Mouse (Mus musculus) heart, embryonic 10.5 days (tissue): ENCODE results near the gene Bhlhe40. TPM values are rescaled to one million over a fixed set of nuclear protein-coding genes. Genes with fewer than 3 reads are reported as not detected.

Source experiments
- DNase-seq: peaks from one replicate; pipeline ENCODE4 v3.0.0-alpha.2; 2017; ENCODE audit warnings: low spot score
- H3K27ac ChIP-seq: fragments of 300-500 bp; sonication (generic); 2 replicates; pipeline ENCODE4 v1.5.1; 2016; ENCODE audit warnings: mild to moderate bottlenecking
- H3K27me3 ChIP-seq: fragments of 300-500 bp; sonication (generic); 2 replicates; pipeline ENCODE4 v1.6.1; 2016; ENCODE audit warnings: mild to moderate bottlenecking; ENCODE audit not compliant: poor library complexity, insufficient read depth, severe bottlenecking
- H3K36me3 ChIP-seq: fragments of 300-500 bp; sonication (generic); 2 replicates; pipeline ENCODE4 v1.6.1; 2016; ENCODE audit warnings: mild to moderate bottlenecking, moderate library complexity
- H3K4me1 ChIP-seq: fragments of 300-500 bp; sonication (generic); 2 replicates; pipeline ENCODE4 v1.6.1; 2016; ENCODE audit warnings: mild to moderate bottlenecking
- H3K4me3 ChIP-seq: fragments of 300-500 bp; sonication (generic); 2 replicates; pipeline ENCODE4 v1.5.1; 2016; ENCODE audit warnings: mild to moderate bottlenecking, moderate library complexity
- H3K9me3 ChIP-seq: fragments of 300-500 bp; sonication (generic); 2 replicates; pipeline ENCODE4 v1.6.1; 2016; ENCODE audit warnings: mild to moderate bottlenecking, moderate library complexity
- WGBS: fragments of 180-500 bp; shearing (Covaris S2); methylation state at CpG from one replicate; pipeline ENCODE4 v1.1.7; 2016; 5-methylcytosine and 5-hydroxymethylcytosine counted together
- polyA plus RNA-seq: library from polyadenylated mRNA; unstranded; fragments of >200 nt; fragmentation: Nextera tagmentation; extraction: Ambion mirVana; gene quantifications from 2 replicates; pipeline ENCODE4 v1.2.1, GENCODE M21; 2016

Gene Bhlhe40
- polyA plus RNA-seq, 1 experiment from 2014 or later: 7.8 TPM

GRCm38 (mm10) chr6:108702648-108703047, 42.2 kb downstream of the Bhlhe40 start:
- 59% methylated on average over 3 of the region's 3 CpGs for WGBS

GRCm38 (mm10) chr6:108703085-108703484, 42.7 kb downstream of the Bhlhe40 start:
- 88% methylated on average over 1 of the region's 1 CpGs for WGBS
- DNase-seq: no peak

More at GRCm38 (mm10) chr6:108702648-108703047, 42.2 kb downstream of the Bhlhe40 start:
- Histone ChIP-seq H3K27me3 (peaks cover 10% of the 10 kb centered on the region), H3K36me3 (no peaks in the 10 kb centered on the region), H3K4me3 (no peak overlapping the region), H3K9me3 (no peaks in the 10 kb centered on the region), H3K27ac (no peak overlapping the region), H3K4me1 (peaks cover 30% of the 10 kb centered on the region)
- DNase-seq: no peak

GRCm38 (mm10) chr6:108704316-108705080, 44.1 kb downstream of the Bhlhe40 start:
- no peaks in the 10 kb centered on the region for H3K36me3 ChIP-seq
- H3K27ac ChIP-seq: no peak overlapping the region
- WGBS: 24% methylated on average over 9 of the region's 9 CpGs
- peaks cover 38% of the 10 kb centered on the region for H3K4me1 ChIP-seq
- no peak overlapping the region for H3K4me3 ChIP-seq
- H3K27me3 ChIP-seq: peaks cover 9% of the 10 kb centered on the region
- H3K9me3 ChIP-seq: no peaks in the 10 kb centered on the region
- no peak for DNase-seq

More at GRCm38 (mm10) chr6:108703085-108703484, 42.7 kb downstream of the Bhlhe40 start:
- no peak overlapping the region for H3K27ac ChIP-seq
- no peak overlapping the region for H3K4me3 ChIP-seq
- no peaks in the 10 kb centered on the region for H3K9me3 ChIP-seq
- peaks cover 14% of the 10 kb centered on the region for H3K27me3 ChIP-seq
- no peaks in the 10 kb centered on the region for H3K36me3 ChIP-seq
- H3K4me1 ChIP-seq: peaks cover 30% of the 10 kb centered on the region

GRCm38 (mm10) chr6:108705957-108706356, 45.5 kb downstream of the Bhlhe40 start:
- H3K36me3 ChIP-seq: no peaks in the 10 kb centered on the region

GRCm38 (mm10) chr6:108706994-108707645, 46.7 kb downstream of the Bhlhe40 start:
- Histone ChIP-seq H3K36me3 (no peaks in the 10 kb centered on the region), H3K27me3 (0 out of 2 replicates have a peak, but pooled peaks cover 3% of the 10 kb centered on the region), H3K4me3 (no peak overlapping the region), H3K4me1 (peaks cover 28% of the 10 kb centered on the region), H3K27ac (no peak overlapping the region), H3K9me3 (no peaks in the 10 kb centered on the region)
- no peak for DNase-seq
- WGBS: 87% methylated on average over 8 of the region's 8 CpGs

More at GRCm38 (mm10) chr6:108705957-108706356, 45.5 kb downstream of the Bhlhe40 start:
- WGBS: 44% methylated on average over 6 of the region's 6 CpGs
- no peaks in the 10 kb centered on the region for H3K9me3 ChIP-seq
- peaks cover 32% of the 10 kb centered on the region for H3K4me1 ChIP-seq
- H3K27ac ChIP-seq: no peak overlapping the region
- DNase-seq: no peak
- H3K4me3 ChIP-seq: no peak overlapping the region
- 0 out of 2 replicates have a peak, but pooled peaks cover 3% of the 10 kb centered on the region for H3K27me3 ChIP-seq

- peak overlapping the region; percentile 68; the same call in 1 of the 2 replicates for H3K27ac ChIP-seq
- 17% methylated on average over 9 of the region's 9 CpGs for WGBS
- 0 out of 2 replicates have a peak, but pooled peaks cover 3% of the 10 kb centered on the region for H3K27me3 ChIP-seq
- peak overlapping the region; percentile 58 for H3K4me3 ChIP-seq
- DNase-seq: no peak
- no peaks in the 10 kb centered on the region for H3K36me3 ChIP-seq
- H3K9me3 ChIP-seq: no peaks in the 10 kb centered on the region
- H3K4me1 ChIP-seq: peaks cover 29% of the 10 kb centered on the region
Observed at GRCm38 (mm10) chr6:108709131-108709470, 48.7 kb downstream of the Bhlhe40 start.

- under 1% methylated on average over 29 of the region's 29 CpGs for WGBS
- Histone ChIP-seq H3K4me3 (peak overlapping the region; percentile 58), H3K9me3 (no peaks in the 10 kb centered on the region), H3K27ac (peak overlapping the region; percentile 68), H3K4me1 (peaks cover 24% of the 10 kb centered on the region), H3K36me3 (no peaks in the 10 kb centered on the region), H3K27me3 (0 out of 2 replicates have a peak, but pooled peaks cover 3% of the 10 kb centered on the region)
- peak; percentile 89 for DNase-seq
Observed at GRCm38 (mm10) chr6:108709471-108710231, 49.2 kb downstream of the Bhlhe40 start.

GRCm38 (mm10) chr6:108710667-108711066, 50.2 kb downstream of the Bhlhe40 start:
- 61% methylated on average over 3 of the region's 3 CpGs for WGBS
- Histone ChIP-seq H3K27ac (no peak overlapping the region), H3K4me1 (peaks cover 22% of the 10 kb centered on the region), H3K36me3 (no peaks in the 10 kb centered on the region), H3K9me3 (no peaks in the 10 kb centered on the region), H3K4me3 (no peak overlapping the region), H3K27me3 (0 out of 2 replicates have a peak, but pooled peaks cover 3% of the 10 kb centered on the region)
- no peak for DNase-seq

GRCm38 (mm10) chr6:108711192-108711964, 50.9 kb downstream of the Bhlhe40 start:
- Histone ChIP-seq H3K4me3 (no peak overlapping the region), H3K4me1 (peaks cover 17% of the 10 kb centered on the region), H3K36me3 (no peaks in the 10 kb centered on the region), H3K9me3 (no peaks in the 10 kb centered on the region), H3K27me3 (0 out of 2 replicates have a peak, but pooled peaks cover 3% of the 10 kb centered on the region), H3K27ac (no peak overlapping the region)
- WGBS: 77% methylated on average over 4 of the region's 4 CpGs
- no peak for DNase-seq

GRCm38 (mm10) chr6:108712148-108712547, 51.7 kb downstream of the Bhlhe40 start:
- H3K9me3 ChIP-seq: no peaks in the 10 kb centered on the region
- 0 out of 2 replicates have a peak, but pooled peaks cover 3% of the 10 kb centered on the region for H3K27me3 ChIP-seq
- peaks cover 17% of the 10 kb centered on the region for H3K4me1 ChIP-seq
- no peak overlapping the region for H3K27ac ChIP-seq
- DNase-seq: no peak
- no peaks in the 10 kb centered on the region for H3K36me3 ChIP-seq
- no peak overlapping the region for H3K4me3 ChIP-seq

GRCm38 (mm10) chr6:108713175-108713974, 52.9 kb downstream of the Bhlhe40 start:
- no peak for DNase-seq
- H3K4me3 ChIP-seq: no peak overlapping the region
- H3K36me3 ChIP-seq: no peaks in the 10 kb centered on the region
- no peaks in the 10 kb centered on the region for H3K27me3 ChIP-seq
- H3K4me1 ChIP-seq: peaks cover 22% of the 10 kb centered on the region
- no peak overlapping the region for H3K27ac ChIP-seq
- WGBS: 50% methylated on average over 7 of the region's 7 CpGs
- no peaks in the 10 kb centered on the region for H3K9me3 ChIP-seq
